Mouse (Mus musculus) testis, postnatal 14 days (tissue): ENCODE data around the gene Prkcq.
A peak's percentile ranks its signal among the peaks of the same experiment; 100 is the strongest.

Experiments
- DNase-seq: peaks from one replicate; pipeline ENCODE4 v3.0.0; 2021; ENCODE audit warnings: low spot score

The Prkcq gene

GRCm38 (mm10) chr2:11171754-11172501 lies at the start of gene Prkcq:
Prkcq (plus strand) TSS chr2:11172108.
- DNase-seq = peak; percentile 23

- DNase-seq = no peak
Observed at GRCm38 (mm10) chr2:11130881-11131280, 41.0 kb upstream of the Prkcq start.

- DNase-seq = no peak
Observed at GRCm38 (mm10) chr2:11135718-11136117, 36.2 kb upstream of the Prkcq start.

GRCm38 (mm10) chr2:11138076-11138475 lies 33.8 kb upstream of the Prkcq start:
- no peak for DNase-seq

GRCm38 (mm10) chr2:11139518-11140152 lies 32.3 kb upstream of the Prkcq start:
- no peak for DNase-seq

- DNase-seq = no peak
Observed at GRCm38 (mm10) chr2:11140385-11140784, 31.5 kb upstream of the Prkcq start.

- no peak for DNase-seq
Observed at GRCm38 (mm10) chr2:11149091-11149490, 22.8 kb upstream of the Prkcq start.

GRCm38 (mm10) chr2:11150975-11151374 lies 20.9 kb upstream of the Prkcq start:
- DNase-seq = no peak

GRCm38 (mm10) chr2:11151655-11152323 lies 20.1 kb upstream of the Prkcq start:
- DNase-seq = no peak

- DNase-seq = no peak
Observed at GRCm38 (mm10) chr2:11159641-11160040, 12.3 kb upstream of the Prkcq start.

- no peak for DNase-seq
Observed at GRCm38 (mm10) chr2:11160696-11161095, 11.2 kb upstream of the Prkcq start.

- no peak for DNase-seq
Observed at GRCm38 (mm10) chr2:11161336-11161735, 10.6 kb upstream of the Prkcq start.

GRCm38 (mm10) chr2:11162701-11163100 lies 9.2 kb upstream of the Prkcq start:
- no peak for DNase-seq

GRCm38 (mm10) chr2:11164170-11164569 lies 7.7 kb upstream of the Prkcq start:
- no peak for DNase-seq

GRCm38 (mm10) chr2:11169721-11170335 lies 2.1 kb upstream of the Prkcq start:
- no peak for DNase-seq

GRCm38 (mm10) chr2:11172831-11173414 lies 1.0 kb downstream of the Prkcq start:
- DNase-seq = no peak

GRCm38 (mm10) chr2:11173521-11173920 lies 1.6 kb downstream of the Prkcq start:
- DNase-seq = no peak

- no peak for DNase-seq
Observed at GRCm38 (mm10) chr2:11174101-11174500, 2.2 kb downstream of the Prkcq start.

GRCm38 (mm10) chr2:11177880-11178279 lies 6.0 kb downstream of the Prkcq start:
- DNase-seq = no peak

- DNase-seq = no peak
Observed at GRCm38 (mm10) chr2:11181510-11181909, 9.6 kb downstream of the Prkcq start.

GRCm38 (mm10) chr2:11182096-11182495 lies 10.2 kb downstream of the Prkcq start:
- DNase-seq = no peak

GRCm38 (mm10) chr2:11183991-11184390 lies 12.1 kb downstream of the Prkcq start:
- DNase-seq = no peak
